Mouse (Mus musculus): Measurements from ENCODE around the gene Wnt3.

Wnt3 gene

GRCm38 (mm10) chr11:103831766-103832165, 57.8 kb downstream of the Wnt3 start:
- in situ Hi-C loops (cut with MboI, MseI): no loop called here

- in situ Hi-C loops (cut with MboI, MseI): no loop called here
Measured at GRCm38 (mm10) chr11:103832331-103832730, 58.4 kb downstream of the Wnt3 start.

GRCm38 (mm10) chr11:103838955-103839354, 65.0 kb downstream of the Wnt3 start:
- in situ Hi-C loops (cut with MboI, MseI): no loop called here

DNA sequence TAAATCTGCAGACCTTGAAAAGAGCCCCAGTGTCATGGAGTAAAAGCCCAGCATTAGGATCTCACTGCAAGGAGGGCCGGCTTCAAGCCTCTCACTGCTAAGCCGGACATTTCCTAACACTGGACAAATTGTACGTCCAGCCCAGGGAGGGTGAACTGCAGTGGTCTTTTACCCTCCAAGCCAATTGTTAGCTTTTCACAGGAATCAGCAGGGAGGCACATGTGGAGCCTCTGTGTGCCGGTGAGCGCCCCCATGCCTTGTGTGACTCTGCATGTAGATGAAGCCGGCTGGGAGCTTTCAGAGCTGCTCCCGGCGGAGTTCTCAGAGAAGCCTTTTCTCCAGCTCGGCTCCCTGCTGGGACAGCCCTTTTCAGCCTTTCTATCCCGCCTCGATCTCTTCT, 66.9 kb downstream of the Wnt3 start:
- in situ Hi-C loops (cut with MboI, MseI): no loop called here

GRCm38 (mm10) chr11:103848287-103848686, 74.3 kb downstream of the Wnt3 start:
- in situ Hi-C loops (cut with MboI, MseI): no loop called here

DNA sequence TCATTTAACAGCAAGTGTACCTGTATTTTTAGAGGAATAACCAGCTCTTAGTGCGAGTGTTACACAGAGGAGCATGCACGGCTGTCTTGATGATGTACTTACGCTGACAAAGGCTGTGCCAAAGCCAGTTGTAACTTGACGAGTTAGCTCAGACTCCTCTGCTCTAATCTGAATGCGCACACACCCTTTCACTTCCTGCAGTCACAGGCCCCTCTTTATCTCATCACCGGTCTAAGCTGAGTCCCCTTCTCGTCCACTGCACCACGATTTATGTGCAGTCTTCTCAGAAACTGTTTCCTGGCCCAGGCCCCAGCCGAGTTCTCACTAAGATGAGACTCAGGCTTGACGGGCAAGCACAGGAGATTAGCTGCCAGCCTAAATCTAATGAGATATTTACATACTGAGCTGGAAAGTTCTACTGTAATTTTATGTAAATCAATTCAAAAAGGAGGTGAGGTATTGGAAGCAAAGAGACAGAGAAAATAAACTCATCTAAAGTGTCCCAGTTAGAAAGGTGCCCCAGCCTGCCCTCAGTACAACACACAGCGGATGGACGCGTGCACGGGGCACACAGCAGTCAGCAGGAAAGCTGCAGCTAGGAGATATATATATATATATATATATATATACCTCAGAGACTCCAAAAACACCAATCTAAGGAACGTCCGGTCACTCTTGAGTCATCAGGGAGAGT, 78.8 kb downstream of the Wnt3 start:
- in situ Hi-C loops (cut with MboI, MseI): no loop called here

DNA sequence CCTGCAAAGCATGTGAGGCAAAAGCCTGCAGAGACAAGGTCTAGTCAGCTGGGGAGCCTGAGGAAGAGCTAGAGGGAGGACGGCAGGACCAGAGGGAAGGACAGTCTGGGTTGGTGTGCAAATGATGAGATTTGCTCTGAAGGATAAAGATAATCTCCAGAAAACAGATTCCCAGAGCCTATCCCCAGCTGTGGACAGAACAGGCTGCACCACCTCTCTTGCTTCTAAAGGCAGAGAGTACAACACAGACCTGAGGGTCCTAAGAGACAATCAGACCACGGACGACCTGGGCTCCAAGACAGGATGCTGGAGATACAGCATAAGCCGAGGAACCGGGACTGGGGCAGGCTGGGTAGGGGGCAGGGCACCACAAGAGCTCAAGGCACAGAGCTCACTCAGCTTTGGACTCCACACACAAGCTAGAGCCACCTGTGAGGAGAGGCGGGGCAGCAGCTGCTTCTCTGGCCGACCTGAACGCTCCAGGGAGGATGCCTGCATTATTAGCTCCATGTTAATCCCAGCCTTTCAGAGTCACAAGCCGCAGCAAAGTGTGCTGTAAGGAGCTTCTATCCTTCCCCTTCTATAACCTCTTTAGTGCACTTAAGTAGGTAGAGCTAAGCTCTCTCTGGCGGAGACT, 79.5 kb downstream of the Wnt3 start:
- in situ Hi-C loops (cut with MboI, MseI): no loop called here

- in situ Hi-C loops (cut with MboI, MseI): no loop called here
Measured at GRCm38 (mm10) chr11:103854294-103854693, 80.3 kb downstream of the Wnt3 start.

GRCm38 (mm10) chr11:103856641-103857040, 82.7 kb downstream of the Wnt3 start:
- in situ Hi-C loops (cut with MboI, MseI): no loop called here

DNA sequence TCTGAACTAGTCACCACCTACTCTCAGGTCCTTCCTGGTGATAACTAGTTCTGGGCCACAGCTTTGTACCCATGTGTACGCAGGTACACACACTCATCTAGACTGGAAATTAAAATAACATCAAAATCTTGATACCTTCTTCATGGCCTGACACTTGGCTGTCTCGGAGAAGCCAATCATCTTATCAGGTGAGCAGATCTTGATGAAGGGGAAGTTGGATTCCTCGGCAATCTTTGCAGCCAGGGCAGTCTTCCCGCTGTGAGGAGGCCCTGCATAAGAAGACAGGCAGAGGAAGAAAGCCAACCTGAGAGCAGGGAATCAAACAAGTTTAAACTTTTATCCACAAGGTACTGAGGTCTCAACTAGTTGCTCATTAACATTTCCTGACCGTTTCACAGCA, 84.8 kb downstream of the Wnt3 start:
- in situ Hi-C loops (cut with MboI, MseI): no loop called here

- in situ Hi-C loops (cut with MboI, MseI): no loop called here
Measured at GRCm38 (mm10) chr11:103859933-103860610, 86.1 kb downstream of the Wnt3 start.

- in situ Hi-C loops (cut with MboI, MseI): no loop called here
Measured at GRCm38 (mm10) chr11:103862951-103863350, 89.0 kb downstream of the Wnt3 start.

- in situ Hi-C loops (cut with MboI, MseI): no loop called here
Measured at GRCm38 (mm10) chr11:103864486-103864885, 90.5 kb downstream of the Wnt3 start.

GRCm38 (mm10) chr11:103865346-103865745, 91.4 kb downstream of the Wnt3 start:
- in situ Hi-C loops (cut with MboI, MseI): no loop called here

All from T-helper 17 cell (primary cell).